Mouse (Mus musculus) heart, adult 2 months (tissue): Measurements from ENCODE around the gene Atg7.

Source experiments
- CTCF ChIP-seq: fragments of 200-600 bp; IDR thresholded peaks from 2 replicates; pipeline ENCODE4 v1.8.1; 2022; ENCODE audit warnings: antibody characterized with exemption, mild to moderate bottlenecking, moderate library complexity
- EP300 ChIP-seq: fragments of 200-500 bp; IDR thresholded peaks from 2 replicates; pipeline ENCODE4 v1.6.1; 2011; ENCODE audit warnings: low read depth, low read length, control low read depth; ENCODE audit not compliant: insufficient read depth
- POLR2A ChIP-seq: fragments of 200-500 bp; IDR thresholded peaks from 2 replicates; pipeline ENCODE4 v1.6.1; 2011; ENCODE audit warnings: mild to moderate bottlenecking, low read depth, low read length, control low read depth; ENCODE audit not compliant: insufficient read depth

DNA sequence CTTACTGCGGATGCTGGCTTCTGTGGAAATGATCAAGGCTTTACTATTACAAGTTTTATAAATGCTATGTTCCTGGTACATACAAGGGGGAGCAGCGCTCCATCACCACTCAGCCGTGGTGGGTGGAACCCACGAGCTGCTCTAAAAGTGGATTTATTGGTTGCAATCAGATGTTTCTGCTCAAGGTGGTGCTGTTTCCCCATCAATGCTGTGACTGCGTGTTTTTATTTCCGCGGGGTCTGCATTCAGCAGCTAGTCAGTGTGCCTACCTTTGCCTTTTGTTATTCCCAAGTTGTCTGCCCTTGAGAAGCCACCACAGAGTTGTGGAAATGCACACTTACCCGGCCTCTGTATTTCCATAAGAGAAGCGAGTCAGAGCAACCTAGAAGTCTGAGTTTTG lies 81.0 kb downstream of the Atg7 start:
- peak; percentile 87 for TF ChIP-seq CTCF
- peak; percentile 81 for TF ChIP-seq EP300
- TF ChIP-seq POLR2A = no peak
